Mouse (Mus musculus) kidney, adult 11 months (tissue): ENCODE results near the gene Epas1.

Source experiments
- DNase-seq: peaks from one replicate; pipeline ENCODE4 v3.0.0; 2022

Gene Epas1

GRCm38 (mm10) chr17:86757621-86758020 lies 4.1 kb downstream of the Epas1 start:
- DNase-seq: no peak

GRCm38 (mm10) chr17:86761859-86762258 lies 8.4 kb downstream of the Epas1 start:
- no peak for DNase-seq

GRCm38 (mm10) chr17:86762479-86763242 lies 9.2 kb downstream of the Epas1 start:
- no peak for DNase-seq

- peak; percentile 64 for DNase-seq
Measured at GRCm38 (mm10) chr17:86765762-86766404, 12.4 kb downstream of the Epas1 start.

- DNase-seq: no peak
Measured at GRCm38 (mm10) chr17:86766412-86766811, 12.9 kb downstream of the Epas1 start.

- no peak for DNase-seq
Measured at GRCm38 (mm10) chr17:86768596-86768995, 15.1 kb downstream of the Epas1 start.

- DNase-seq: peak; percentile 96
Measured at GRCm38 (mm10) chr17:86769330-86770211, 16.1 kb downstream of the Epas1 start.

GRCm38 (mm10) chr17:86770848-86771247 lies 17.3 kb downstream of the Epas1 start:
- no peak for DNase-seq

GRCm38 (mm10) chr17:86772035-86772434 lies 18.5 kb downstream of the Epas1 start:
- no peak for DNase-seq

- DNase-seq: no peak
Measured at GRCm38 (mm10) chr17:86772929-86773588, 19.6 kb downstream of the Epas1 start.

- DNase-seq: peak; percentile 49
Measured at GRCm38 (mm10) chr17:86776538-86776937, 23.0 kb downstream of the Epas1 start.

GRCm38 (mm10) chr17:86778147-86778546 lies 24.6 kb downstream of the Epas1 start:
- no peak for DNase-seq

- no peak for DNase-seq
Measured at GRCm38 (mm10) chr17:86779191-86780130, 26.0 kb downstream of the Epas1 start.

GRCm38 (mm10) chr17:86780708-86781318 lies 27.3 kb downstream of the Epas1 start:
- DNase-seq: no peak

- DNase-seq: peak; percentile 43
Measured at GRCm38 (mm10) chr17:86781755-86782400, 28.4 kb downstream of the Epas1 start.

- DNase-seq: no peak
Measured at GRCm38 (mm10) chr17:86784405-86784977, 31.0 kb downstream of the Epas1 start.

GRCm38 (mm10) chr17:86785612-86786011 lies 32.1 kb downstream of the Epas1 start:
- DNase-seq: no peak

- DNase-seq: no peak
Measured at GRCm38 (mm10) chr17:86786496-86786895, 33.0 kb downstream of the Epas1 start.

GRCm38 (mm10) chr17:86787805-86788204 lies 34.3 kb downstream of the Epas1 start:
- no peak for DNase-seq

GRCm38 (mm10) chr17:86788316-86788715 lies 34.8 kb downstream of the Epas1 start:
- DNase-seq: no peak
